Mouse (Mus musculus) MEL (cell line): Measurements from ENCODE around the gene CN725425. TPM values are rescaled to one million over a fixed set of nuclear protein-coding genes. Genes with fewer than 3 reads are reported as not detected.

Source experiments
- DNase-seq: peaks from one replicate; pipeline ENCODE4 v3.0.0; 2011; ENCODE audit warnings: low read depth, low spot score
- H3K27ac ChIP-seq: 2 replicates; pipeline ENCODE4 v1.5.1; 2012; ENCODE audit warnings: low read depth, mild to moderate bottlenecking, control low read depth, low read length, moderate library complexity; ENCODE audit not compliant: control insufficient read depth
- H3K27me3 ChIP-seq, 2 experiments: fragments of 150-350 bp in 1 of 2; sonication (generic) in 1 of 2; 2 replicates each; pipeline ENCODE4 v1.6.1; 2012; ENCODE audit warnings: low read length in 2 of 2, mild to moderate bottlenecking in 2 of 2, improper control_type of control experiment in 1 of 2, moderate library complexity in 1 of 2; ENCODE audit not compliant: insufficient read depth in 2 of 2, control insufficient read depth in 1 of 2
- H3K36me3 ChIP-seq, 2 experiments: 2 replicates each; pipeline ENCODE4 v1.6.1; 2012 to 2014; ENCODE audit warnings: low read length in 2 of 2, improper control_type of control experiment in 1 of 2, inconsistent platforms in 1 of 2, mild to moderate bottlenecking in 1 of 2; ENCODE audit not compliant: insufficient read depth in 2 of 2, control insufficient read depth in 1 of 2
- H3K4me1 ChIP-seq, 2 experiments: fragments of 150-350 bp in 1 of 2; sonication (generic) in 1 of 2; 2 replicates each; pipeline ENCODE4 v1.6.1; 2012; ENCODE audit warnings: low read length in 2 of 2, improper control_type of control experiment in 1 of 2, mild to moderate bottlenecking in 1 of 2; ENCODE audit not compliant: insufficient read depth in 2 of 2, control insufficient read depth in 1 of 2
- H3K4me3 ChIP-seq, 2 experiments: fragments of 150-350 bp in 1 of 2; sonication (generic) in 1 of 2; 2 replicates each; pipeline ENCODE4 v1.5.1; 2012; ENCODE audit warnings: low read depth in 2 of 2, low read length in 2 of 2, mild to moderate bottlenecking in 2 of 2, moderate library complexity in 2 of 2, control low read depth in 1 of 2, improper control_type of control experiment in 1 of 2; ENCODE audit not compliant: control insufficient read depth in 1 of 2, insufficient read depth in 1 of 2
- H3K79me2 ChIP-seq: 2 replicates; pipeline ENCODE4 v1.6.1; 2012; ENCODE audit warnings: mild to moderate bottlenecking, low read length, moderate library complexity; ENCODE audit not compliant: control insufficient read depth, poor library complexity, insufficient read depth
- H3K9ac ChIP-seq: 2 replicates; pipeline ENCODE4 v1.6.1; 2012; ENCODE audit warnings: low read depth, mild to moderate bottlenecking, control low read depth, low read length, moderate library complexity; ENCODE audit not compliant: control insufficient read depth, poor library complexity, severe bottlenecking
- H3K9me3 ChIP-seq: fragments of 150-350 bp; sonication (generic); replicated peaks from 2 replicates; pipeline ENCODE4 v1.6.1; 2012; ENCODE audit warnings: mild to moderate bottlenecking, low read length, improper control_type of control experiment, moderate library complexity; ENCODE audit not compliant: insufficient read depth
- CHD1 ChIP-seq: IDR thresholded peaks from 2 replicates; pipeline ENCODE4 v1.6.1; 2012; ENCODE audit warnings: low read depth, mild to moderate bottlenecking, inconsistent platforms, low read length, improper control_type of control experiment
- E2F4 ChIP-seq: IDR thresholded peaks from 2 replicates; pipeline ENCODE4 v1.6.1; 2011; ENCODE audit warnings: low read depth, low read length, improper control_type of control experiment, borderline replicate concordance
- ELF1 ChIP-seq: IDR thresholded peaks from 2 replicates; pipeline ENCODE4 v1.6.1; 2014; ENCODE audit warnings: low read depth, mild to moderate bottlenecking, inconsistent platforms, low read length, improper control_type of control experiment, moderate library complexity
- GABPA ChIP-seq: IDR thresholded peaks from 2 replicates; pipeline ENCODE4 v1.6.1; 2012; ENCODE audit warnings: low read depth, mild to moderate bottlenecking, inconsistent platforms, low read length, improper control_type of control experiment, moderate library complexity
- HCFC1 ChIP-seq: IDR thresholded peaks from 2 replicates; pipeline ENCODE4 v1.6.1; 2012; ENCODE audit warnings: low read depth, mild to moderate bottlenecking, inconsistent platforms, low read length, improper control_type of control experiment, moderate library complexity
- JUND ChIP-seq: IDR thresholded peaks from 2 replicates; pipeline ENCODE4 v1.6.1; 2011; ENCODE audit warnings: low read depth, mild to moderate bottlenecking, improper control_type of control experiment, low read length
- MAFK ChIP-seq: IDR thresholded peaks from 2 replicates; pipeline ENCODE4 v1.6.1; 2011; ENCODE audit warnings: low read depth, mild to moderate bottlenecking, low read length, improper control_type of control experiment, borderline replicate concordance
- MAX ChIP-seq: IDR thresholded peaks from 2 replicates; pipeline ENCODE4 v1.6.1; 2011; ENCODE audit warnings: low read length, improper control_type of control experiment
- MEF2A ChIP-seq: IDR thresholded peaks from 2 replicates; pipeline ENCODE4 v1.6.1; 2014; ENCODE audit warnings: low read depth, mild to moderate bottlenecking, inconsistent platforms, low read length, improper control_type of control experiment; ENCODE audit not compliant: poor library complexity, insufficient replicate concordance, severe bottlenecking; ENCODE audit errors: extremely low read depth
- MXI1 ChIP-seq: IDR thresholded peaks from 2 replicates; pipeline ENCODE4 v1.6.1; 2011; ENCODE audit warnings: mild to moderate bottlenecking, low read depth, low read length, improper control_type of control experiment
- MYB ChIP-seq: IDR thresholded peaks from 2 replicates; pipeline ENCODE4 v1.6.1; 2011; ENCODE audit warnings: mild to moderate bottlenecking, low read depth, low read length, improper control_type of control experiment
- NRF1 ChIP-seq: IDR thresholded peaks from 2 replicates; pipeline ENCODE4 v1.6.1; 2014; ENCODE audit warnings: low read depth, mild to moderate bottlenecking, inconsistent platforms, low read length, improper control_type of control experiment, moderate library complexity; ENCODE audit not compliant: poor library complexity, insufficient read depth, severe bottlenecking
- RAD21 ChIP-seq: IDR thresholded peaks from 2 replicates; pipeline ENCODE4 v1.6.1; 2011; ENCODE audit warnings: mild to moderate bottlenecking, low read depth, low read length, improper control_type of control experiment
- SIN3A ChIP-seq: IDR thresholded peaks from 2 replicates; pipeline ENCODE4 v1.6.1; 2012; ENCODE audit warnings: low read length, improper control_type of control experiment, inconsistent platforms
- TBP ChIP-seq: IDR thresholded peaks from 2 replicates; pipeline ENCODE4 v1.8.0; 2011; ENCODE audit warnings: low read depth, low read length, improper control_type of control experiment
- ZC3H11A ChIP-seq: IDR thresholded peaks from 2 replicates; pipeline ENCODE4 v1.6.1; 2012; ENCODE audit warnings: low read depth, mild to moderate bottlenecking, inconsistent platforms, low read length, improper control_type of control experiment
- ZMIZ1 ChIP-seq: IDR thresholded peaks from 2 replicates; pipeline ENCODE4 v1.6.1; 2012; ENCODE audit warnings: low read depth, mild to moderate bottlenecking, inconsistent platforms, low read length, improper control_type of control experiment, moderate library complexity
- polyA plus RNA-seq, 2 experiments: library from polyadenylated mRNA; stranded (reverse) in 1 of 2; unstranded in 1 of 2; fragments of >175 nt in 1 of 2; fragments of >200 nt in 1 of 2; gene quantifications; 2 replicates each; pipeline versions ENCODE4 v1.2.1 to v1.2.4; 2012; ENCODE audit warnings: low replicate concordance in 2 of 2, low read depth in 1 of 2; ENCODE audit not compliant: insufficient read length in 2 of 2, insufficient read depth in 1 of 2, missing spikeins in 1 of 2
- total RNA-seq: library from RNA; depleted of rRNA; stranded (reverse); fragments of 300-350 nt; gene quantifications from 2 replicates; pipeline ENCODE4 v1.2.3, GENCODE M21; 2012

The CN725425 gene
- total and polyA plus RNA-seq, 3 experiments, result not detected

DNA sequence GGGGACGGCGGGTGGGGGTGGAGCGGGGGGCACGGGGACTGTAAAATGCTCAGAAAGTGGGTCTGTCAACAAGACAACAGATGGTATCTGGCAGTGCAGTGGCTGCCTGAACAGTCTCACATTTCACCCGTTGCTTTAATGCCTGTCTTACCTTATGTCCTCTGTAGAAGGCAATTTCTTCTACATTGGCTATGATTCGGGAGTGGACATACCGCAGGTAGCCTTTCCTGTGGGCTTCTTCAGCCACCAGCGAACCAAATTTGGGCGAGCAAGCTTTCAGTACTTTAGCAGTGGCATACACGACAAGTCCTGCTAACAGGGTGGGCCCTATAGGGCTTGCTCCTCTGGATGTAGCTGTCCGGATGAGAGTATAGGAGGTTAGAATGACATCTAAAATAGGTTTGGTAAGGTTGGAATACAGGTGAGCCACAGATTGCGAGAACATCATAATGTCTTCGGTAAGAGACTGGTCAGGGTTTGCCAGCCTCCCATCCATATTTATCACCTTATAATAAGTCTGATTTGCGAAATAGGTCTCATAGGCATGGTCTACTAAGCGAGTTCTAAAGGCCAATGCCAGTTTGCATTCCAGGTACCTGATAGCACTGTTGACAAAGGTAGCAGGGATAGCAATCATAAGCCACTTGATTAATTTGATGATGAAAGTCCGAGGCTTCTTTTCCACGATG, 8.6 kb upstream of the CN725425 start:
- no peaks in the 10 kb centered on the region for H3K9me3 ChIP-seq
- no peaks in the 10 kb centered on the region for H3K36me3 ChIP-seq
- no peak for TF ChIP-seq ZC3H11A
- no peak for TF ChIP-seq MXI1
- TF ChIP-seq MEF2A, result no peak
- H3K4me3 ChIP-seq, result no peak overlapping the region
- no peak overlapping the region for H3K9ac ChIP-seq
- no peaks in the 10 kb centered on the region for H3K4me1 ChIP-seq
- H3K79me2 ChIP-seq, result no peaks in the 10 kb centered on the region
- no peaks in the 10 kb centered on the region for H3K27me3 ChIP-seq
- no peak for DNase-seq
- no peak overlapping the region for H3K27ac ChIP-seq

DNA sequence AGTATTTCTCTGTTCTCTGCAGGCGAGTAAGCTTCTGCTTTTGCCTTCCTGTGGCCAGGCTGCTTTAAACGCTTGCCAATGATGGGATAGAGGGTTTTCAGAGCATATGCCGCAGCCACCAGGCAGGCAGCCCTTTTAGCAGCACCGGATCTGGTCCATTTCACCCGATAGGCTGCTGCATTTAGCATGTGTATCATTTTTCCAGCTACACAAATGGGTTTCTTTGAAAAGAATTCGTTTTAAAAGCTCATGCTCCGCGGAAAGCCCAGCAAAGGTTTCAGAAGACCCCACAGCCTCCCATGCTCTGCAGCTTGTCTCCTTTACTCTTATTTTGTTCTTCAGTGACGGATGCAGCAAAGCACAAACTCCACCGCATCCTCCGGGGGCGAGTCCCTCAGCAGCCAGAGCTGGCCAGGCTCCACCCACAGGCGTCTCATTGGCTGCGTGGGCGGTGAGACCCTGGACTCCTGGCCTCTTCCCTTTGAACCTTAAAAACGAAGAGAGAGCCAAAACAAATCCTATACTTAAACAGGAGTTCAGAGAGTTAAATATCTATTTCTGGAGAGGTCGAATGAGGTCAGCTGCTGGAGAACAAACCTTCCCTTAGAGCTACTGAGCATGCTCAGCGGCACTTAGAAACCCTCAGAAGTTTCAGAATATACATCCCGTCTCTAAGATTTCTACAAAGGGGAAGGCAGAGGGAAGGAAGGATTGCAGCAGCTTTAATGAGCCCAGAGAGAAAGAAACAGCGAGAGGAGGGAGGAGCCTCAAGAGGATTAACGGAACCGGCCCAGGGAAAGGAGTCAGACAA, 7.7 kb upstream of the CN725425 start, which contains the start of gene Abcd2:
Gene Abcd2, minus strand, starts transcription at position 388 of the 811 bp plus-strand sequence.
- no peak for DNase-seq
- no peak within 1 kb of the TSS for H3K9ac ChIP-seq
- no peaks in the 10 kb centered on the region for H3K4me1 ChIP-seq
- H3K27ac ChIP-seq, result no peak within 1 kb of the TSS
- H3K4me3 ChIP-seq, result no peak within 1 kb of the TSS
- TF ChIP-seq MAFK (no peak), RAD21 (no peak), ELF1 (no peak), SIN3A (no peak), MYB (no peak), NRF1 (no peak), CHD1 (no peak), TBP (no peak), MXI1 (no peak), JUND (no peak), GABPA (no peak), ZMIZ1 (no peak), ZC3H11A (no peak), E2F4 (no peak), MAX (no peak), HCFC1 (no peak)
- H3K36me3 ChIP-seq, result no peaks in the 10 kb centered on the region
- H3K79me2 ChIP-seq, result no peaks in the 10 kb centered on the region
- no peaks in the 10 kb centered on the region for H3K9me3 ChIP-seq
- H3K27me3 ChIP-seq, result no peaks in the 10 kb centered on the region
